Mouse (Mus musculus) monocyte, adult 5-6 weeks (primary cell): Measurements from ENCODE around the gene Dok5. TPM values are rescaled to one million over a fixed set of nuclear protein-coding genes. Genes with fewer than 3 reads are reported as not detected.

Experiments
- ATAC-seq: fragments of 153-309, 156-312 bp; replicated peaks from 2 replicates; pipeline ENCODE4 v1.8.0; 2017; ENCODE audit warnings: mild to moderate bottlenecking; ENCODE audit not compliant: low TSS enrichment, insufficient number of reproducible peaks, severe bottlenecking, poor library complexity, low FRiP score
- total RNA-seq: library from RNA; stranded (forward); fragments of 200-1000, 200-491, 200-594 nt; gene quantifications from 3 replicates; pipeline ENCODE4 v1.2.3, GENCODE M21; 2017

Gene Dok5
- total RNA-seq, 1 experiment from 2014 or later: not detected

- ATAC-seq: no peak
Observed at GRCm38 (mm10) chr2:170887984-170888383, 156.4 kb downstream of the Dok5 start.

- no peak for ATAC-seq
Observed at GRCm38 (mm10) chr2:170895096-170895495, 163.5 kb downstream of the Dok5 start.

- no peak for ATAC-seq
Observed at GRCm38 (mm10) chr2:170902204-170903028, 170.8 kb downstream of the Dok5 start.

- ATAC-seq: no peak
Observed at GRCm38 (mm10) chr2:170903029-170903306, 171.4 kb downstream of the Dok5 start.

- ATAC-seq: no peak
Observed at GRCm38 (mm10) chr2:170903367-170903766, 171.8 kb downstream of the Dok5 start.

- no peak for ATAC-seq
Observed at GRCm38 (mm10) chr2:170912589-170913223, 181.1 kb downstream of the Dok5 start.

- no peak for ATAC-seq
Observed at GRCm38 (mm10) chr2:170913863-170914262, 182.3 kb downstream of the Dok5 start.

- no peak for ATAC-seq
Observed at GRCm38 (mm10) chr2:170915646-170916045, 184.0 kb downstream of the Dok5 start.

GRCm38 (mm10) chr2:170922260-170922659 is 190.7 kb downstream of the Dok5 start:
- no peak for ATAC-seq

GRCm38 (mm10) chr2:170924131-170924530 is 192.5 kb downstream of the Dok5 start:
- no peak for ATAC-seq

- no peak for ATAC-seq
Observed at GRCm38 (mm10) chr2:170926237-170926636, 194.6 kb downstream of the Dok5 start.

Other genes starting within 250 kb of the Dok5 start
- gene Pfdn4, start 235.4 kb upstream of the Dok5 start, total RNA-seq: 31.7 to 52.4 TPM (median 43.6 TPM) in 3 replicates
- not detected in 3 replicates for gene Cyp24a1, start 234.7 kb upstream of the Dok5 start, total RNA-seq
- not detected in 3 replicates for gene 4930470P17Rik, start 129.8 kb upstream of the Dok5 start, total RNA-seq